Mouse (Mus musculus) kidney, adult 11 months (tissue): ENCODE data around the gene Micall1.
A peak's percentile ranks its signal among the peaks of the same experiment; 100 is the strongest.

Experiments
- DNase-seq: peaks from one replicate; pipeline ENCODE4 v3.0.0; 2022

The Micall1 gene

DNA sequence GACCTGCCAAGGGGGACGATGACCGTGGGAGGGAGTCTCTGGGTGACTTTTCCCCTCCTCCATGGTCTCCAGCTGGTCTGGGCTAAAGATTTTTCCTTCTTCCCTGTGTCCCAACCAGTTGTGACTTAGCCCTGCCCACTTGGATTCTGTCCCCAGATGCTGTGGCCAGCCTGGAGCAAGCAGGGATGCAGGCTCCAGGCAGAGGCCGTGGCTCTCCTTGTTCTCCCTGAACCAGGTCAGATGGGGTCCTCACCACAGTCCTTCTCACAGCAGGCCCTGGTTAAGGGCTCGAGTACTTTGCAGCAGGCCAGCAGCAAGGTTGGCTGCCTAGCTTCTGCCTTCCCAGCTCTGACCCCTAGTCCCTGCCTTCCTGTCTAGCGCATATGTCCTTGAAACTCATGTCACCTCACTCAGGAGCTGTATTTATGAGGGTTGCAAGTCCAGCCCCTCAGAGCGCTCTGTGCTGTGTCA, 24.5 kb downstream of the Micall1 start:
- peak; percentile 44 for DNase-seq

DNA sequence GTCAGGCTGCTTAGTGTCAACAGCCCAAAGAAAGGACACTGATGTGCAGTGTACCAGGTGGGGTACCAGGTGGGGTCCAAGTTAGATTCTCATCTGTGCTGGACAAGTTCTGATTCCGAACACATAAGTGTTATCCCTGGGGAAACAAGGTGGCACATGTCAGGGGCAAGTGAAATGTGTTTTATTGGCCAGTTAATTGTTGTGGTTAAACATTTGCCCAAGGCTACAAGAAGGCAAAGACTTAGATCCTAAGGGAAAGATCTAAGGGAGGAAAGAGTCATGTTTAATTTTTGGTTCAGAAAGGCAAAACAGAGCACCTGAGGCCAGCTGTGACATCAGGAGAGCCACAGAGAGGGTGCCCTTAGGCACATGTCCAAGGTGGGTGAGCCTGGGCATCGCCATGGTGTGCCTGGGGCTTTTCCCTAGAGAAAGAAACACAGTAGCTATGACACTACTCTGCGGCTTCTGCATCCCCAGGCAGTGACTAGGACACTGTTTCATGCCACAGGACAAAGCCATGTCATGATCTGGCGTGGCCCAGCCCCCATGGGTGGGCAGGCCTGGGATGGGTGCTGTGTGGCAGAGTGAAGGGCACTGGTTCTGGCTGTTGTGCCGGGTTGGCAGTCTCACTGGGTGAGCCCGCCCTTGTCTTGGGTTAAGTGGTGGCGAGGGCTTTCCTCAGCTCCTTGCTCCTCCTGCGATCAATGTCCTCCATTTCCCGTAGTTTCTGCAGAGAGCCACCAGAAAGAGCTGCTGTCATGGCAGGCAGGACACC, 26.0 kb downstream of the Micall1 start:
- no peak for DNase-seq

DNA sequence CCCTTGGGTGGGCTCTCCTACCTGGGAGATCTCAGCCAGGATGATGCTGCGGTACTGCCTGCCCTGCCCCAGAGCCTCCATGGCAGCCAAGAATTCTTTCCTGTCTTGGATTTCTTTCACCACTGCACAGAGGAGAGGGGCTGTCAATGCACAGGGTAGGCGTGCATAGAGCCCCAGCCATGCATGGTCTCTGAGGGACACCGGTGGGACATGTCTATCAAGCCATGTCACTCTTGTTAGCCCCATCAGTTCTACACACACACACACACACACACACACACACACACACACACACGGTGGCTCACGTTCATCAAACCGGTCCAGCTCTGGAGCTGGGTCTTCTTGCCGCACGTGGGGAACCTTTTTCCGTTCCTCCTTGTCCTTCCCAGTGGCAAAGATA, 26.6 kb downstream of the Micall1 start:
- no peak for DNase-seq

DNA sequence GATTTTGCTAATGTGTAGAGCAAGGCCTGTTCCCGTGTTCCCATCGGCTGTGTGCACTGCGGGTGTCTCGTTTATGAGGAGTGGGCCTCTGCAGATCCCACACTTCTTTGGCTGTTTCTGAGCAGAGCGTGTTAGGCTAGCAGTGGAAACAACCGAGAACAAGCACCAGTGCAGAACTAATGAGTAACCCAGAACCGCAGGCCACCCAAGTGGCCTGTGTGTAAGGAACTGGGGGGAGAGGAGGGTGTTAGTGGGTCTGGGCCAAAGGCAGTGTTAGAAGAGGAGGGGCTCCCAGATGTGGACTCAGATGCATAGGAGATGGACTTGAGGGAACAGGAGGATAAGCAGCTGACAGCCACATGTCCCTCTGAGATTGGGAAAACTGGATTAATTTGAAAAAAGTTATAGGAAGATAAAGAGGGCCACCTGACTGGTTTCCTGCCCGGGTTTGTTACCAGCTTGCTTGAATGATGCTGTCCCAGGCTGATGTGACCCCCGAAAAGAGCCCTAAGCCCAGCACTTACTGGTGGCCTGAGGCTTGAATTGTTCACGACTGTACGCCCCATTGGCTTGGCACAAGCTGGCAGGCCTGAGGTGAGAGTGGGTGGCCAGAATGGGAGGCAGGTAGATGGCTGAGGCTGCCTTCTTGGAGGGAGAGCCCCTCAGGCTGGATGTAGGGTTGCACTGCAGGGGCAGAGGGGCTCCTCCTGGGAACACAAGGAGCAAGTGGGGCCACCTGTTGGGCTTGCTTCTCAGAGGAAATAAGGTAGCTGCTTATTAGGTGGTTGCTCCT, 27.3 kb downstream of the Micall1 start:
- DNase-seq: peak; percentile 60

DNA sequence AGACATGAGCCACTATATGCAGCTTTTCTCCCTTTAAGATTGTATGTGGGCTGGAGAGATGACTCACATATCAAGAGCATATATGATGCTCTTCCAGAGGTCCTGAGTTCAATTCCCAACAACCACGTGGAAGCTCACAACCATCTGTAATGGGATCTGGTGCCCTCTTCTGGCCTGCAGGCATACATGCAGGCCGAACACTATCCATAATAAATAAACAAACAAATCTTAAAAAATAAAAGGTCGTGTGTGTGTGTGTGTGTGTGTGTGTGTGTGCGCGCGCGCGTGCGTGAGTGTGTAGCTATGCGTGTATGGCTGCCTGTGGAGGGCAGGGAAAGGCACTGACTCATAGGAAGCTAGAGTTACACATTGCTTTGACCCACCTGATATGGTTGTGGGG, 30.9 kb downstream of the Micall1 start:
- no peak for DNase-seq

DNA sequence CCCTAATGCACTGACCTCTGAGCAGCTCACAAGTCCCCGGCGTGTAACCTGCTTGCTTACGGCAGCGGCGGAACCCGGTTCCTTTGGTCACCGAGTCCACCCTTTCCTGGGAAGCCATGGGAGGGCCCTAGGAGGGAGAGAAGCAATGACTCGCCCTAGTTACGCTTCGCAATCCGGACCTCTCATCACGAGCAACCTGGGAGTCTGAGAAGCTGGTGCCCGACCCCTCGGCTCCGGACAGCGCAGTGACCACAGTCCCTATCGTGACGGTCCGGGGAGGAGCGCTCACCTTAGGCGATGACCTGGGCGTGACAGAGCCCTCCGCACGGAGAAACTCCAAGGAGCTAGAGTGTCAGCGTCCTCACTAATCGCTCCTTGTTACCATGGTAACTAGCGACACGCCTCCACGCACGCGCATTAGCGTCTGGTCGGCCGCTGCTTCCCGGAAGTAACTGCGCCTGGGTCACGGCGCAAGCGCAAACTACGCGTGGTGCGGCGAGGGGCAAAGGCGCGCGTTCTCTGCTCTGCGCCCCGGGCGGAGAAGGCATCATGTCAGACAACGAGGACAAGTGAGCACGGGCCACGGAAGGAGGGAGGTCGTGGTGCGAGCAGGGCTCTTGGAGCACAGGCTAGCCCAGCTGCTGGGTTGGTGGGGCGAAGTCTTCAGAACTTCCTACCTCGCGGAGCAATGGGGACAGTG, 32.3 kb downstream of the Micall1 start, which contains the start of the genes Polr2f and 1700088E04Rik:
Gene Polr2f, plus strand, starts transcription at position 144 of the 700 bp plus-strand sequence.
Gene 1700088E04Rik, minus strand, starts transcription at position 388 of the 700 bp plus-strand sequence.
- DNase-seq: peak; percentile 92

DNA sequence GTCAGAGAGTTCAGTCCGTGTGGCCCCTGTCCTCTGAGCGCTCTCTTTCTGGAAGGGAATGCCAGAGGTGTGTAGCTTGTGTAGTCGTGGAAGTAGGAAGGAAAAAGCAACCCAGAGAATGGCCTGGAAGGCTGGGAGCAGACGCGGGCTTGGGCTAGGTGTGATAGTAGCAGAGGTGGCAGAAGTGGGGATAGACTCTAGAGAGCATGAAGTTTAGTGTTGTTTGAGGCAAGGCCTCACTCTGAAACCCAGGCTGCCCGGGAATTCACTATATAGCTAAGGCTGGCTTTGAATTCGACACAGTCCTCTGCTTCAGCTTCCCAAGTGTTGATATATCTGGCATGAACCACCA, 32.8 kb downstream of the Micall1 start:
- no peak for DNase-seq

DNA sequence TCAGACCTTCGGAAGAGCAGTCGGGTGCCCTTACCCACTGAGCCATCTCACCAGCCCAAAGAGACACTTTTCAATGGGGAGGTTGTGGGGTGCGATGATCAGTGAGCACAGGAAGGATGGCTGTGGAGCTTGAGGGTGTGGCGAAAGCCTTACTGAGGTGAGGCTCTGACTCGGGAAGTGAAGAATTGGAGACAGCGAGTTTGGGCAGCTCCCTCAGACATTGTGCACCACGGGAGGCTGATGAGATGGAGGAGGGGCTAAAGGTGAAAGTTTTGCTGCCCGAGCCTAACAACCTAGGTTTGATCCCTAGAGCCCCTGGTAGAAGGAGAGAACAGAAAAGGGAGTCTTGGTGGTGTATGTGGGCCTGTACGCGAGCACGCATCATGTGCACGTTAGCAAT, 34.6 kb downstream of the Micall1 start:
- no peak for DNase-seq

DNA sequence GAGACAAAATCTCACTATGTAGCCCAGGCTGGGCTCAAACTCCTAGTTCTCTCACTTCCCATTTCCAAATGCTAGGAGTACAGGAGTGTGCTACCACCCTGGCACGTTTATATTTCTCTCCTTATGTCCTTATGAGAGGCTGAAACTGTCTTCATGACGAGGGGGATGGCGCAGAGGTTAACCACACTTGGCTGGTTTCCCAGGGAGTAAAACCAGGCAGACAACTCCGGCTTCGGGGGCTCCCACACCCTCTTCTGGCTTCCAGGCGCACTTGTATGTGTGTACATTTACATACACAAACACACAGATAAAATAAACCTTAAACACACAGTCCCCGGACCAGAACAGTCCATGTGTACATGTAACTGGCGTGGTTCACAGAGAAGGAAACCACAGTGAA, 35.3 kb downstream of the Micall1 start:
- DNase-seq: no peak

DNA sequence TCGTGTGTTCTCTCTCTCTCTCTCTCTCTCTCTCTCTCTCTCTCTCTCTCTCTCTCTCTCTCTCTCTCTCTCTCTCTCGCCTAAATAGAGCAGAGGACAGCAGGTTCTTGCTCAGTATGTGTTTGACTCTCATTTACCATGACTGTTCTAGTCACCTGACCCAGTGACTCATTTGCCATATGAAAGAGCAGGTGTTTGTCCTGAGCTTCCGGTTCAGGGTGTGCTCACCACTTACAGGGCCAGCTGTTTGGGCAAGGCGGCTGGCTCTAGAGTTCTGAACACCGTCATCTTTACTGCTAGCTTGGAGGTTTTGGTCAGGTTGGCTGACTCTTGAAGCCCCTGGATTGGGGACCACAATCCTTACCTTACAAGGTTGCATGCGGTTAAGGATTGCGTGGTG, 36.8 kb downstream of the Micall1 start:
- DNase-seq: no peak

DNA sequence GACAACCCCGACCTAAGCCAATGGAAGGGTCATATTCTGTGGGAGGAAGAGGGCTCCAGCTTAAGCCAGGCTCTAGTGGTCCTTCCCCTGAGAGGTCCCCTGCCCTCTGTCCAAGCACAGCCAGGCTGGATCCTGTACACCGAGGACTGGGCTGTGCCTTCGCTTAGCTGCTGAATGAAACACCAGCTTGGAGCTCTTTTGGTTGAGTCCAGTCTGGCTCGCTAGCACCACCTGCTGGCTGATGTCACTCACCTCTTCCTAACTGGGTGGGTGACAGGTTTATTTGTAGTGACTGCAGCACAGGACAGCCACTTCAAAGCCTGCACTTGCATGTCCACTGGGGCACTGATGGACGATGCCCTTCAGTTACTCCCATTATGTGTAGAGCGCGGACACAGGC, 39.8 kb downstream of the Micall1 start:
- DNase-seq: peak; percentile 67

DNA sequence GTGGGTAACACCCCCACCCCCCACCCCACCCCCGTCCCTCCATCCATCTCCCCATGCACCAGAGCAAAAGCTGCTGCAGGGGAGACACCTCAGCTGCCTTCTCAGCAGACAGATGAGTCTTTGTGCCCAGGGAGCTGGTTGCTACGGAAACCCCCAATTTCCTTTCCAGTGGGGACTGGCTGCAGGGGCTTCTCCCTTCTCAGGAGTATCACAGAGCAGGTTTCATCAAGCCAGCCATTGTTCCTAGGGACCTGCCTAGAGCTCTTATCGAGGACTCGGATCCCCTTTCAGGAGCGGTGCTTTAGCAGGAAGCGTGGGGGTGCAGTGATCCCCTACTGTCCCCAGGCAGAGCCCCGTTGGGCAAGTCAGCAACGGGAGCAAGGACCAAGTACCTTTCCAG, 43.2 kb downstream of the Micall1 start:
- DNase-seq: no peak

DNA sequence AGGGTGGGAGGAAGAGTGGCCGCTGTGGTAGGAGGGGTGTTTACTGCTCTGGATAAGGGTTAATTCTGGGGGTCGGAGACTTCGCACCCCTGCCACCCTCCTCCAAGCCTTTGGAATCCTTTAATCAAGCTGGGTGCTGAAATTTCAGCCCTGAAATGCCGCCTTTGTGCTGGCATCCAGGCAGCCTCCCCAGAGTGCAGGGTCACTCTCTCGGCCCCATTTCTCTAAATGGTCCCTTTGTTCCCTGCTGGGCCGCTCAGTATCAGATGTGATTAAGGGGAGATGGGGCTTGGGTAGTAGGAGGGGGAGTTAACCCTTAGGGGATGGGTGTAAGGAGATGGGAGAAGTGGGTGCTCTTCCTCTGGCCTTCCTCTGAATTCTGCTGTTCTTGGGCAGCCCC, 44.0 kb downstream of the Micall1 start:
- DNase-seq: no peak

DNA sequence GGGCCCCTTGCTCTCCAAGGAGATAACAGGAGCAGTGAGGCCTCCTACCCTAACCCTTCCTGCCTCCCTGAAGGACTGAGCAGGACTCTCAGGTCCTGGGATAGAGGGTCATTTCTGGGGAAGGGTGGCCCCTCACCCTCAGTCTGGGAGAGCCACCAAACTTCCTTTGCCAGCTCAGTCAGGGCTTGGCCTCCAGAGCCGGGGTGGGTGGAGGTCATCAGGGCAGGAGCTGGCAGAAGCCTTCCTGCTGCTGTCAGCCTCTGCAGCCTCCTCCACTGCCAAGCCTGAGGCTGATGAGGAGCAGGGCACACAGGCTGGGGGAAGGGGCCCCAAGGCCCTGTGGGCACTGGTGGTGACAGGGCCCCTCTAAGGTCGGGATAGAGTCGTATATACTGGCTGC, 46.9 kb downstream of the Micall1 start:
- no peak for DNase-seq

DNA sequence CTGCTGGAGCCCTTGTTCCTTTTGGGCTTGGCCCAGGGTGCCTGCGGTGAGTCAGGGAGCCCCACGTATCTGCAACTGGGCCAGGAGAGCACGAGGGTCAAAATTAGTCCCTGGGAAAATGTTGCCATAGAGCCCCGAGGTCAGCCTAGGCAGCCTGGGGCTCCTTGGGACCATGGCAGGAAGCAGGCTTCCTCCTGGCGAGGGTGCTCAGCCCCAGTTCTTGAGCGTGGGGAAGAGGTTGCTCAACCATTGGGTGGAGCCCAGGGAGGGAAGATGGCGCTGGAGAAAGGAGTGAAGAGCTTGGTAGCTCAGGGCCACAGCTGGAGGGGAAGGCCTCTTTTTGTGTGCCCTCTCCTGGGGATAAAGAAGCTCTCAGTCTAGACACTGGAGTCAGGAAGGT, 53.6 kb downstream of the Micall1 start:
- no peak for DNase-seq

DNA sequence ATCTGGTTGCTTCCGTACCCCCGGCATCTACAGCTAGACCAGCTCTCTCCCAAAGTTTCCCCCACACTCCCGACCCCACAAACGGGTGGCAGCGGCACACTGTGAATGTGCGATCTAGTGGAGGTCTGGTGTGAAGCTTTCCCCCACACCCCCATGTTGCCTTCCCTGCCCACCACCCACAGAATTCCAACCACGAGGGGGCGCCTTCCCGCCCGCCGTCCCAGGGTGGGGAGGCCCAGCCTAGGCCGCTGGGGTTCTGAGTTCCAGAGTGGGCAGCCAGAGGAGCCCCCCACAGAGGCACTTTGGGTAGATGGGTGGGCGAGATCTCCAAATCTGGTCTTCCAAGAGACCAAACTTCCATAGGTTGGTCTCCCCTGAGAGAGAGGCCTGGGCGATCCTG, 54.1 kb downstream of the Micall1 start:
- no peak for DNase-seq

DNA sequence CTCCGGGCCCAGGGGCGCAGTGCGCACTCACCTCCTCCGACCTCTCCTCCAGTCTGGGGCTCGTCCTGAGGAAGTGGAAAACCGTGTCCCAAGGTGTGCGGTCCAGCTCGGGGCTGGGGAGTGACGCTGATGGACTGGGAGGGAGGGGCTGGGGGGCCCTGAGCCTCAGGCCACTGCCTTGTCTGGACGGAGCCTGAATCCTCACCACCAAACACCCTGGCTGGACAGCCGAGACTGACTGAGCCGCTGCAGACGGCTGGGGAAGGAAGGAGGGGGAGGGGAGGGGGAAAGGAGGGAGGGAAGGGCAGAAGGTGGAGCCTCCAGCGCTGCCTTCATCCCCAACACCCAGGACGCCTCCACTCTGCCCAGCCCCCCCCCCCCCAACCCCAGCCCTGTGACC, 55.6 kb downstream of the Micall1 start:
- no peak for DNase-seq

DNA sequence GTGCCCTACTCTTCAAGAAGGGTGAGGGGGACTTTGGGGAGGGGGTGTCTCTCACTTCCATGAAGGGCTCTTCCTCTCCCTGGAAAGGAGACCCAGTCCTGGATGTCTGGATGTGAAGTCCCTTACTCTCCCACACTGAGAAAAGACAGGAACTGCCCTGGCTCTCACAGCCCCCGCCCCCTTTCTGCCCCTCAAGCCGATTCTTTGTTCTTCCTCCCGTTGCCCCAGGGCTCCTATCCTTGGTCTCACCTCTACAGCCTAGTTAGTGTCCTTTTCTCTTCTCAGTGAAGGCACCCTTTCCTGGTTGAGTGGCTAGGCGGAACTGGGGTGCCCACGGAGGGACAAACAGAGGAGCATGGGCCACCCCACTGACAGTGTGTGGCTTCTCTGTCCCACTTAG, 56.4 kb downstream of the Micall1 start, which contains the start of gene Sox10:
Gene Sox10, minus strand, starts transcription at position 101 of the 400 bp plus-strand sequence.
- DNase-seq: no peak

DNA sequence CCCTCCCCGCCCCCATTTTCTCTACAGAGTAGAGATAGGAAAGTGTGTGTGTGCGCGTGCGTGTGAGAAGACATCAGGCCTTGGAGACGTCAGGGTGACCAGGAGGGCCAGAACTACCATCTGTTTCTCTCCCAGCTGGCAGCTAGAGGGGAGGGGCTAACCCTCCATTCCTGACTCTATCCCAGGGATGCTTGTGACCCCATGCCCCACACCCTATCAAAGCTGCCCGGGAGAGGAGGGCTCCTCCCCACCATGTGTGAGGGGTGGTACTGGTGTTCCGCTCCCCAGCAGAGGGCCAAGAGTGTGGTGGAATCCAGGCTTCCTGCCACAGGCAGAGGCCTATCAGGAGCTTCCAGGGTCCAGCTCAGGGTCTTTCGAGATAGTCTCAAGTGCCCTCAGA, 58.0 kb downstream of the Micall1 start:
- no peak for DNase-seq

DNA sequence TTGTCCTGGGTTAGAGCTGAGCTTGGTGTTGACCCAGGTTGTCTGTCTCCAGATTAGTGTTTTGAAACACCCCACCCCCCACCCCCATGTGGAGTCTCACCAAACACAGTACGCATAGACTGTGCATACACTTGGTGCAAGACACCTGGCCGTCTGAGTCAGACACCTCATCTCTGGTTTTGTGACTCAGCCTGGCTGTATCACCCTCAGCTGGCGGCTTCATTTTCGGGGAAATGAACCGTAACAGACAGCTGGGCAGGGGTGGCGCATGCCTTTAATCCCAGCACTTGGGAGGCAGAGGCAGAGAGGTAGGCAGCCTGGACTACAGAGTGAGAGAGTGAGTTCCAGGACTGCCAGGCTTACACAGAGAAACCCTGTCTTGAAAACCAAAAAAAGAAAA, 68.2 kb downstream of the Micall1 start:
- no peak for DNase-seq

DNA sequence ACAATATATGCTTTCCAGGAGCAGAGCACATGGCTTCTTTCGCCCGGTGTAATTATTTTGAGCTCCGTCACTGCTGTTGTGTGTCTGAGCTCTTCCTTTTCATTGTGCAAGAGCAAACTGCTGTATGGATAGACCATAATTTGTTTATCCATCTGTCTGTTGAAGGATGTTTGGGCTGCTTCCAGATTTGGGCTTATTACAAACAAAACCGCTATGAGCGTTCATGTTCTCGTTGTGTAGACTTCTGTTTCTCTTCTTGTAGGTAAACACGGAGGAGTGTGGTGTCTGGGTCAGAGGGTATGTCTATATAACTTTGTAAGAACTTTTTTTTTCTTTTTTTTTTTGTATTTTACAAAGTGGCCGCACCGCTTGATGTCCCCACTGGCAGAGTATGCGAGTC, 76.5 kb downstream of the Micall1 start:
- DNase-seq: no peak
